Mouse (Mus musculus) gastrocnemius, postnatal 36 days (tissue): ENCODE results near the gene Ctnna3. TPM values are rescaled to one million over a fixed set of nuclear protein-coding genes. Genes with fewer than 3 reads are reported as not detected.

Experiments used
- total RNA-seq, 2 experiments: library from RNA; stranded (reverse); gene quantifications; 2 replicates each; pipeline ENCODE4 v1.2.3; 2021

Ctnna3 gene
- total RNA-seq, 2 experiments from 2014 or later, result 17.1 to 18.3 TPM

Other genes with a start within 250 kb of the Ctnna3 start
- 100 to 1,000 TPM; 252 to 293 TPM for gene Mypn, start 226.1 kb upstream of the Ctnna3 start, total RNA-seq
- 10 to 100 TPM; 18.7 to 21.8 TPM for gene Herc4, start 186.3 kb upstream of the Ctnna3 start, total RNA-seq
- gene Sirt1, start 48.4 kb upstream of the Ctnna3 start, total RNA-seq, result 1 to 10 TPM; 7.5 to 8.3 TPM
- gene Dnajc12, start 47.7 kb upstream of the Ctnna3 start, total RNA-seq, result 10 to 100 TPM; 17.2 to 17.3 TPM
- not detected for gene Gm7075, start 8.3 kb upstream of the Ctnna3 start, total RNA-seq